Mouse (Mus musculus): ENCODE results near the gene Il17c.

DNA sequence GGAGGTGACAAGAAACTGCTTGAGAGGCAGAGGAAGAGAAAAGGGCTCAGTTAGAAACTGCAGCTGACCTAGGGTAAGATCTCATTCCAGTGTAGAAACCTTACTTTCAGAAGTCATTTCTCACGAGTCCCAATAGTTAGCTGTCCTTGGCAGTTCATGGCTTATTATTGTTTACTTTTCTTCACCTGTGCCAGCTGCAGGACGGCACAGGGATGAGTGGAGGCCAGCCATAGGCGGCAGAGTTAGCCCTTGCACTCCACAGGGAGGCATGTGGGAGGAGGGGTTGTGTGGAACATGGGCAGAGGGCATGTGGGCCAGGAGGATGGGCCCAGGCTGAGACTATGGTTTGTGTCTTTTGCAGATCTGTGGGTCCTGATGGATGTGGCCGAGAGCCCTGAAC is 38.8 kb upstream of the Il17c start:
- TF ChIP-seq CTCF (IDR thresholded peaks at IDR 0.05; ENCODE audit: extremely low read depth, insufficient read depth, low read length) (no peak), POLR2A (IDR thresholded peaks at IDR 0.05; ENCODE audit: extremely low read depth, insufficient read depth, low read length) (no peak)

Measured in cortical plate, adult 2 months (tissue).